Mouse (Mus musculus): ENCODE results near the gene Sptlc3.

Sptlc3 gene

DNA sequence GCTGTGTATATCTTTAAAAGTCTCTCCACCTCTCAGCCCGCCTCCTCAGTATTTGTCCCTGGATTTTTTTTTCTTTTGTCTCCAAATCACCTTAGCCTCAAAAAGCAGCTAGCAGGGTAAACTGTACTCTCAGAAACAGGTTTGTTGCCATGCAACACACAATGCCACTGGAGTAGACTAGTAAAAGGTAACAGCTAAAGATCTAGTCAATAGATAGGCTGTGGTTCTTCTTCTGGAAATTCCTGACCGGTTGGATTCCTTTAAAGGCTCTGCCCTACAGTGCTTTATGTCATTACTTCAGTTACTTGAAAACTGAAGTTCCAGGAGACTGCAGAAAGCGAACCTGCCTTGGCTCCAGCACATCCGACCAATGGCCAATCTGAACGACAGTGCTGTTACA lies at the start of gene Sptlc3:
TSS of gene Sptlc3 (plus strand) at position 78 of the 400 bp plus-strand sequence.
- DNase-seq (ENCODE audit: low spot score) = no peak

DNA sequence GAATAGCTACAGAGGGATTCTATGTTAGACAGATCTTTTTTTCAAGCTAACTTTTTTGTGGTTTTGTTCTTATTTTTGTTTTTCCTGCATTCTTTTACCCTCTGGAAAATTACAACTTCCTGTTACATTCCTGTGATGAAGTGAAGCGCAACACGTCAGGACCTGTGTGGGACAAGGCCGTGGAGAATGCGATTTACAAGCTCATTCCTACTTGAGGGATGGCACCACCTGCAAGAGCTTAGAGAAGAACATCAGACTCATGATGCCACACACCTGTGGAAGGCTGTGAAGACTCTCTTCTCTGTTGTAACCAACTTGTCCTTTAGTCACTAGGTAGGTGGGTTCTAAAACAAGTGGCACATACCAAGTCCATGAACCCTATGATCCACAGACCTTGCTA lies 26.0 kb upstream of the Sptlc3 start:
- DNase-seq (ENCODE audit: low spot score) = no peak

DNA sequence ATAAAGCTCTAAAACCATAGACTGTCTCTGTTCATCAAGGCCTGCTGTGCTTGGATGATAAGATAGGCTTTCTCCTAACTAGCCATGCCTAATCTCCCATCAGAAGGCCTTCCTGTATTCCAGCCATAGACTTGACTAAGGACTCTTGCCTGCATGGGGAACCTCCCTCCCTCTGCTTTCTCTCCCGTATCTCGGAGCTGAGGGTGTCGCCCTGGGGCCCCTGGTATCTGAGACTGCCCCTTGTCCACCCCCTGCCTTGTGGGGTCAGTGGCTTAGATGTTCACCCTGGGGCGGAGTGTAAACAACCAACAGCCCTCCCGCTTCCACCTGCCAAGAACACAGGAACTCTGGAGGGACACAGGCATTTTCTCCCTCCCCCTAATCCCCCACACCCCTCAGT lies 5.0 kb upstream of the Sptlc3 start:
- DNase-seq (ENCODE audit: low spot score) = no peak

DNA sequence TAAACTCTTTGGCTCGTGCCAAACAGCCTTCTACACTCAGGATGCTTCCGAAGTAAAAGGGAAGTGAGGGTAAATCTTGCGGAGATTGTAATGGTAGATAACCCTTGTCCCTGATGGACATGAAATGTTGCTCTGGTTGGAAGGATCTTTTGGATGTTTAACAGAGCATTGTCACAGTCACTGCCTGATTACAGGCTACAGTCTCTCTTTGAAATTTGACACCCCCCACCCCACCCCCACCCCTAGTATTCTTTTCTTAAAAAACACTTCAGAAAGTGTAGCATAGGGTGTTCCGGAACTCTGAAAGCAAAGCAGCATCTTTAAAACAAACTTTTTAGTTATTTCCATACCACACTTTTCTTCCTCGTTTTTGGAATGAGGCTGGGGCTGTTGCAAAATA lies 916 bp downstream of the Sptlc3 start:
- DNase-seq (ENCODE audit: low spot score) = no peak

DNA sequence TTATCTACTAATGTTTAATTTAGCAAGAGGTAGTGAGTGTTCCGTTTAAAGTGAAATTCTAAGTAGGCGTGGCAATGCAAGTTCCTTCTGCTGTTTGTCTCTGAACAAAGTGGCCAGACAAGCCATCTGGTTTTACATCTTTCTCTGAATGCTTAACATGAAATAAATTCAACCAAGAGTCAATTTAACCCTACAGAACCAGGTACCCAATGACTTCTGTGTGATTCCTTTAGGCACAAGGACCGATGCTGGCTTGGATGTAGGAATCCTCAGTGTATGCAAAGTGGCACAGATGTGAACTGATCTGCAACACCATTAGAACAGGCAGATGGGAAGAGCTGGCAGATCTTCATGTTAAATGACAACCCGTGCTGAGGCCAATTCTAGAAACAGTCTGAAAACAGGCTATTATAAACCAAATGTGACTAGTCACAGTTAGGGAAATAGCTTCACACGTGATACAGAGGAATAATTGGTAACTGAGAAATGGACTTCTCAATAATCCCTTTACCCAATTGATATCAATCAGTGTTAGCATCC lies 68.3 kb downstream of the Sptlc3 start:
- DNase-seq (ENCODE audit: low spot score) = no peak

DNA sequence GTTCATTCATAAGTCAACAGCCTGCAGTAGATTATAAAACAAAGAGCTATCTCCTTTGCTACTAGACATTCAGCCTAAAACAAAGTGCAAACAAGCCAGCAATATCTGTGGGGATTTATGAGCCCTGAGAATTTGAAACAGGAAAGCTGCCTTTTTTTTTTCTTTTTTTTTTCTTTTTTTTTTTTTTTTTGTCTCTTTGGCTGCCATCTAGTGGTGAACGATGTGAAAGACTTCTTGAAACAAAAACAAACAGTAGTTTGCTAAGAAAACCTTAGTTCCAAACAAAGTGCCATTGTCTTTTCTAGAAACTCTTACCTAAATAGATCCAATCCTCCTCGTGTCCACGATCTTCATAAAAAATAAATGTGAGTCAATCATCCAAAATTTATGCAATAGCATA lies 85.6 kb downstream of the Sptlc3 start:
- DNase-seq (ENCODE audit: low spot score) = no peak

DNA sequence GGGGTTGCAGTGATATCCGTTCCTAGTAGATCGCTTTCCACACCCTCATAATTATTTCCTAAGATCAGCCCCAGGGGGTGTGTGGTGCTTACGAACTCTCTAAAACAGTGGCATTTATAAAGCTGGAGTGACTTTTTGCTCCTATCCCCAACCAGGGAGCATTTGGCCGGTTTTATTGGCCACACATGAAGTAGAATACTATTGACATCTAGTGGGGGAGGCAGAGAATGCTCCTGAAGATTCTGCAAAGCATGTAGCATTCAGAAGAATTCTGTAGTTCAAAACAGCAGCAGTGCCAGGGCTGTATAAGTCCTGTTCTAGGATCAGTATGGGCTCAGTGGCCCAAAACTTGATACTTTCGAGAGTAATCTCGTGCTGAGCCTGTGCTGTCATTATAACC lies 89.1 kb downstream of the Sptlc3 start:
- DNase-seq (ENCODE audit: low spot score) = no peak

DNA sequence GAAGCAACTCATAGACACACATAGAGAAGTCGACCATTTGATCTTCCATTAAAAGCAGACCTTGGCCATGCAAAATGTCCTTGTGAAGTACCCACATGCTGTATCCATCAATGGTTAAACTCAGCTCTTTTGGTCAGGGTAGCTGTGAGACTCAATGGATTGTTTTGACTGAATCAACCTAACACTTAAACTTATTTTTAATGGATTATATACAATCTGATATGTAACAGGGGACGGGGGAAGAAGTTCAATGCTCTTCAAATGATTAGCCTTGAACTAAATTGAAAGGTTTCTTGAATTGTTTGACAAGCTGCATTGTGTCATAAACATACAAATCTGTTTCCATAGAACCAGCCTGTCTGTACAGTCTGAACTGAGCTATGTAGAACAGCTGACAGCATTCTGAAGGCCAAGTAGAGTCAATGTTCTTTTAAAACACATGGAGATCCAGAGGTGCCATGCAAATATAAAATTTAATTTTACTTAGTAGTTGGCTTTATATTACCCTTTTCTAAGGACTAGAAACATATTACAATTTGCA lies 94.0 kb downstream of the Sptlc3 start:
- DNase-seq (ENCODE audit: low spot score) = no peak

DNA sequence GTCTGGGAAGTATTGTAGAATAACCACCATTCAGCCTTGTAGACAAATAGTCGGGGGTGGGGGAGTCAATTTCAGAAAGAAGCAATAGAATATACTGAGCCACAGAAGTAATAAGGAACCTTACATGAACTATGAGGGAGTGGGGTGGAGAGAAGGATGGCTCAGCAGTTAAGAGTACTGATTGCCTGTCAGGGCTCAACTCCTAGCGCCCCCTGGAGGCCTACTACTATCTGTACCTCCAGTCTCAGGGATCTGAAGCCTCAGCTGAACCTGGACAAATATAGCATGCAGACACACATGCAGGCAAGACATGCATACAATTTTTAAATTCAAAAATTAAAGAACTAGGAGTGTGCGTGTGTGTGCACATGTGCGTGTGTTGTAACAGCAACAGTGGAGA lies 96.2 kb downstream of the Sptlc3 start:
- DNase-seq (ENCODE audit: low spot score) = peak; percentile 59

DNA sequence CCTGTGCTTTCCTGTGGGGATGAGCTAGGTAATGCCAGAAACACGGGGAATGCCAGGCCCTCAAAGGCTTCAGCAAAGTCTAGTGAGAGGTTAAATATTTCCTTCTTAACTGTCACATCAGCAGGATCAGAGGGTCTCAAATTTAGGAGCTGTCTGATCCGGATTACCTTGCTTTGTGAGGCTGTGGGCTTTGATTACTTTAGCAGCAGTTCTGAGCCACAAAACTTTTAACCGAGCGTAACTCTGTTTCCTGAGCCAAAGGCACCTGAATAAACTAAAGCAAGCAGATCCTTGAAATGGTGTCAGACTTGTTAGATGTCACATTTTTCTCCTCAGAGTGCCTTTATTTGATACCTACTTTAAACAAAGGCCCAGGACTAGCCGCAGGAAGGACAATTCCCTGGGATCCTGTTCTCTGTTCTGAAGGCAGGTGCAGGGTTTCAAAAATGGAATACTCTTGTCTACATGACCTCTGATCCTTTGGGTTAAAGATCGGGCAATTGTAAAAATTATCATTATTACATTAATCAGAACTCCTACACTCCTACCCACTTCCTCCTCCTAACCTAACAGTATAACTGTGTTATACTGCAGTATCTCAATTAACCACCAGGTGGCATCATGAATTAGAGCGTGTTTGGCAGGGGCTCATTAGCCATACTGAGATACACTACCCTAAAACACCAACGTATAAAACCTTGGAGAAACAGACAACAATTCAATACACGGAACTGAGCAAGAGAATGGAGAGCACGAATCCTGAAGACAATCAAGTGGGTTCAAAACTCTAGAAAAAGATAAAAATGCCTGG lies 97.4 kb downstream of the Sptlc3 start:
- peak; percentile 15 for DNase-seq (ENCODE audit: low spot score)

DNA sequence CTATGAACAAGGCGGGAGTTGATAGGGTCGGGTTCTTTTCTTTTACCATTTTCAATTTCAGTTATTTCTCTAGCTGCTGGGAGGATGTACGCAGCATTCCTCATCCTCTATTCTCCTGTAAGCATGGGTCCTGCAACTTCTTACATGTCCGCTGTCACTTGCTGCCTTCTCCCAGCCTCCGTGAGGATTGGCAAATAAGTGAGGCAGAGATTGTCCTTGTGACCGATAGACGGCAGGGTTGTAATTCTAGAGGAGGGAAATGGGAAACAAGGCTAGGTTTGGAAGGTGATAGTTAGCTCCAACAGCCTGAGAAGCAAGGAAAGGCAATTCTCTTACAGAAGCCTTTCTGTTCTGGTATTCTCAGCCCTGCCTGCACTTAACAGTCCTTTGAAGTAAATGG lies 98.4 kb downstream of the Sptlc3 start:
- DNase-seq (ENCODE audit: low spot score) = no peak

DNA sequence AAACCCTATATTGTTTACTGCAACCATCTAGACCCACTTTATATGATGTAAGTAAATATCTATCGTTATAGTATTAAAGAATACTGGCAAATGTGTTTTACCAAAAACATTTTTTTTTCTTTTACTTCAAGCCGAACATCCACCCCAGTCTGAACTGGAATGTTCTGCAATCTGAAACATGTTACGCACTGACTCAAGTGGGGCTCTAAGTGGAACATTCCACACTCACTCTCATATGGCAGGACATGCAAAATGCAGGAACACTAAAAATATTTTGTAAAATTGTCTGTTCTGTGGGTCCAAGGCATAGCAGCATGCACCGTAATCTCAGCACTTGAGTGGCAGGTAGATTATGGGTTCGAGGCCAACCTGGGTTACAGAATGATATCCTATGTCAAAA lies 103.5 kb downstream of the Sptlc3 start:
- no peak for DNase-seq (ENCODE audit: low spot score)

DNA sequence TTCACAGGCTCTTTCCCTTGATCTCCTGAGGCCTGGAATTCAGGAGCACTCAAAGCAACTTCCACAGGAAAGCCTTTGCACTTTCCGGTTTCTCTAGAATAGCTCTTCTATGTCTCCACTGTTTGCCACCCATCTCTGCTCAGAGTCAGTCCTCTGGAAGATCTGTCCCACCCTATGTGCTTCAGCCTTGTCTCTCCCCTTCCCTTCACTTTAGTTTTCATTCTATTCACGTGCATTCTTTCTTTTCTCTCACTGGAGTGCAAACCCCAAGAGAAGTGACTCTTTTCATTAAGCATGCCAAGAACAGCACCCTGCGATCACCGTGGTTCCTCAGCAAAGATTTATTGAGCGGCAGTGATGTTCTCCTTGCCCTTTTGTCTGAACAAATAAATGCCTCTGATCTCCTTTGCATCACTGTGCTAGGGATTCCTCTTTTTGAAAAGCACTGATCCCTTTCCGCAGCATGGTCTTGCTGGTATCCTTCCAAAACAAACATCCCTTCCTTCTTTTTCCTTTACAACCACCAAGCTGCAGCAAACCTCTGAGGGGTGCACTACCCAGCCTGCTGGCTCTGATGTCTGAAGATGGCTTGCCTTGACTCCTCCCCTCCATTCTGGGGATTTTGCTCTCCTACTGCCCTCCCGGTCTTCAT lies 108.0 kb downstream of the Sptlc3 start:
- DNase-seq (ENCODE audit: low spot score) = no peak

DNA sequence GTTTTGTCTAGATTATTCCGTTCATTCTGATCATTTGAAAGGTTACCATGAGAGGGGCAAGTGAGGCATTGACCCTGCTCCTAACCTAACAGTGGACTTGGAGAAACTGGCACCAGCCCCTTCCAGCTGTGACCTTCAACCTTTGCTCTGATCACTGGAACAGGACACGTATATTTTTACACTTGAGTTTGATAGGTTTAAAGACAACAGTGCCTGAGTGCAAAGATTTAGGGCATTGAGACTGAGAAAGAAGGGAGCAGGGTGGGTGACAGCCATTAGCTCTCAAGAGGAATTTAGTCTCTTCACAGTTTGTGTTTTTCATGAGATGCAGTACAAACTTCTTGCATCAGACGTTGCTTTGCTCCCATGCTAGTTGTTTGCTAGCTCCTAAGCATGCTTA lies 114.5 kb downstream of the Sptlc3 start:
- no peak for DNase-seq (ENCODE audit: low spot score)

DNA sequence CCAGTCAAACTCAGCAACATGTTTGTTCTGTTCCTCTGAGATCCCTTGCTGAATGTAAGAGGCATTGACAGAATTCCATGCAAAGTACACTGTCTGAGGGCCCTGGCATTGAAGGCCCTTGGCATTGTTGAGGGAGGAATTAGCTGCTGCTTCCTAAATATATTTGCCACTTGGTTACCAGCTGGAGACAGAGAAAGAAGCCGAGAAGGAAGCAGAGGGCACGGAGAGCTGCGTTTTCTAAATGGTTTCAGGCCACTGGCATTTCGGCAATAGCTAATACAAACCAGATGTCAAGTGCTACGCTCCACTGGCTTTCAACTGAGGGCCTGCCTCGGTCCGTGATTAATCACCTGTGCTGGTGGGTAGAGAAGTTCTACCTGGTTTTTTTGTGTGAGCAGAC lies 115.1 kb downstream of the Sptlc3 start:
- DNase-seq (ENCODE audit: low spot score) = no peak

DNA sequence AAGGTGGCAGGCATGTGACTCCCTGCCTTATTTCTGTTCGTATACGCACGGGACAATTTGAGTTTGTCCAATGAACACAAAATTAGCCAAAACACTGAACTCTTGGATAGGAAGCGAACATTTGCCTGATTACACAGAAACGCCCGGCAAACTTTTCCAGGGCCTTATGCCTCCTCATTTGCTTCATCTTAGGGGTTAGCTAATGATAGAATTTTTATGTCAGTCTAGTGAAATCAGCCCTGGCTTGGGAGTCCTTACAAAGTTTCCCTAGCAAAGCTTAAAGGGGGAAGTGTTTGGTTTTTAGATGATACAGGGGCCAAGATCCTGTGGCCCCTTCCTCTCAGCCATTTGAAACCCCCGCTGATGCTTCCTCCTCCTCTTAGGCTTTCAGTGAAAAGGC lies 115.5 kb downstream of the Sptlc3 start:
- no peak for DNase-seq (ENCODE audit: low spot score)

DNA sequence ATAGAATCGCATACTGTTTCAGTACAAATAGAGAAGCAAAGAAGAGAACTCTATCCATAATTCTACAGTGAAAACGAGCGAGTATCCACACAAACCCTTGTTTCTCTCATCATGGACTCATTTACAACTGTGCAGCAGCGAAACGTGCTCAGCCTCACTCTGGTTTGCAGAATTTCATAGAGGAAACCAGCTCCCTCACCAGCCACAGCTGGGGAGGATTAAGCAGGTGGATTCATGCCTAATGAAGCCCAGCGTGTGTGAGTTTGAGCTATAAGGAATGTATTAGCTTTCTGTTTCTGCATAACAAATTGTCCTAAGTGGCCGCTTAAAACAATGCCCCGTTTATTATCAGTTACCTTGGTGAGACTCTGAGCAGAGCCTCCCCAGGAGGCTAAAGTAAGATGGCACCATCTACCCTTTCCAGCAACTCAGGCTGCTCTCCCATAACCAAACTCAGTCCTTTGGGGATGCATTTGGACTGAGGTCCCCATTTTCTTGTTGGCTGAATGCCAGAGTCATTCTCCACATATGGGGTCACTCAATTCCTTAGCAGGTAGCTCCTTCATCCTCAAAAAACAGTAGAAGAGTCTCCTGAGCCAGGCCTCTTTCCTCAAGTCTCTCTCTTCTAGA lies 116.1 kb downstream of the Sptlc3 start:
- no peak for DNase-seq (ENCODE audit: low spot score)

DNA sequence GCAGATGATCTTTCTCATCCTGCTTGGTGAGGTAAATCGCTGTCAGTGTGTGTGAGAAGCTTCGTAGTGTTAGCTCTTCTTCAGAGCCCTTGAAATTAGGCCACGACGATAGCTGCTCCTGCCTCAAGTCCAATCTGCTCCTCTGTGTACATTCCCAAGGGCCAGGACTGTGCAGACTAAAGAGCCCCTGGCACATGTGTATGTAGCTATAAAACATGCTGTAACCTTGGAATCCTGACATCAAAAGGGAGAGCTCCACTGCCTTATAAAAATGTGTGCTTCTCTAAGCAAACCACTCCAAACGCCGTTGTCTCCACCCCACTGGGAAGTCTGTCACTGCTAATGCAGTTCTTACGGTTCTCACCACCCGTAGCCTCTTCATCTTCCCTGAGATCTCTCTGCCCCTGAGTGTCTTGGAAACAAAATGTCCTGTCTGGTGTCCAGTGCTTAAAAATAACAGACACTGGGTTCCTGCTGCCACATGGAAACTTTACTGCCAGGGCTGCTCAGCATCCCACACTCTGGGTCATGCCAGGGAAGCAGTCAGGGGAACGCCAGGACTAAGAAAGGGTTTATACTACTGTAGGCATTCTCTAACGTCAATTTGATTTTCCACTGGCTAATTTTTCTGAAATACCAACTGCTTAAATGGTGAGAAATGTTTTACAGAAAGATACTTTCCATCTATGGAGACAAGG lies 118.8 kb downstream of the Sptlc3 start:
- DNase-seq (ENCODE audit: low spot score) = no peak

DNA sequence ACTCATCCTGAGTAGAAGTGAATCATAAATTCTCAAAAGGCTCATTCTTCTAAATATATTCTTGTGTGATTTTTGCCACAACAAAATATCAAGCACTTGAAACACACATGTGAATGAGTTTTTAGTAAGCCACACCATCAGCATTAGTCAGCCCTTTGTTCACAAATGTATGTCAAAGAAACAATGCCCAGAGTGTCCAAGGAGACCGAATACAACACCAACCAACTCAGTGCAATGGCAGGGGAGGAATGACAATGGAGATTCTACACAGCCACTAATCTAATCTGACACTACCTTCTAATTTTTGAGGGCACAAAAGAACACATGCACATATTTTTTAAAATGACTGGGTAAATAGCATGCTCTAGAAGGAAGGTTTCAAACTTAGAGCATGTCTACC lies 132.8 kb downstream of the Sptlc3 start:
- DNase-seq (ENCODE audit: low spot score) = no peak

DNA sequence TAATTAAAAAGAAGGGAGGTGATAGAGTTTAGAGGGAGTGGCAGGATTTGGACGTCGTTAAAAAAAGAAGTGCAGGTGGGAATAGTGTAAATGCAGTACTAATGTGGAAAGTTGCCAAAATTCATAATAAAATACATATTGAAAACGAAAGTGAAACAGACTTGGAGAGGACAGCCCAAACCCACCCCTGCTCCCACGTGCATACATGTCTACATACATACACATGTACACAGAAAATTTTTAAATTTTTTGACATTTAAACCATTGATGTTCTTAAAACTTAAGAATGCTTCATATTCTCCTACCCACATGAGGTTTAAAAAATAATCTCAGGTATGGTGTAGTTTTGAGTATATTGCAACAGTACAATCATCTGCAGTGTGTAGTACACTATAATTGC lies 135.0 kb downstream of the Sptlc3 start:
- DNase-seq (ENCODE audit: low spot score) = no peak

DNA sequence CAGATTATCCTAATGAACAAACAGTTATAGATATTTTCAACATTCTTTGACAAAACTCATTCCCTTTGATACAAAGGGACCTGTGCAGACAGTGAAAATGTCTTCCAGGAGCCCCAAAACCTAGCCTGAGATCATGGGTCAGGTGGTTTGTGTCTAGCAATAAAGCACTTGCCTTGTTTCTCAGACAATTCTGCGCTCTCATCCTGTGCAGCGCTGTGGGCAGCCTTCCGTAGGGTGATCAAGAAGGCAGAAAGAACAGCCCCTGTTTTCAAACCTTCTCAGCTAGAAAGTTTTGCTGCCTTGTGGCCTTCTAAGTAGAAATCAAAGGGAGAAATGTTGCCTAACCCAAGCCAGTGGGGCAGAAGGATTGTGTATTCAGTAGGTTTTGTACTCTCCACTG lies 135.9 kb downstream of the Sptlc3 start:
- no peak for DNase-seq (ENCODE audit: low spot score)

DNA sequence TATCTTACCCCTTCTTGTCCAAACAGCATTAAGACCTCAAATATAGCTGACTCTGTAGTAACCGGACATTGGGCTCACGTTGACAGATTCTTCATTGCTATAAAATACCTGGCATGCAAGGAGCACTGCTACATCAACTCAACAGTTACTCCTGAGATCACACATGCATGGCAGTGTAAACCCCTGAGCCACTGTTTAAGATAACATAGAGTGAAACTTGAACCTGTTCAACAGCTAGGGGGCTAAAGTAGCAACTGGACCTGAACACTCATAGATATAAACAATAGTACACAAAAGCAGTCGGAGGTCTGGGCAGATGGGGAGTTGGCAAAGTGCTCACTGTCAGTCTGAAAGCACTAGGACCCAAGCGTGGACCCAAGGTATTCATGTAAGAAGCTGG lies 140.8 kb downstream of the Sptlc3 start:
- DNase-seq (ENCODE audit: low spot score) = no peak

Measured in urinary bladder, postnatal 25 days (tissue).